Mouse (Mus musculus) liver (tissue): ENCODE data around the gene Spata32.
"Not testable (repeated sequence)": the region's sequence is repeated elsewhere in the genome, so short reads cannot be mapped to it uniquely, and the experiment has no call there.

Source experiments
- DNase-seq: peaks from one replicate; pipeline ENCODE4 v3.0.0-alpha.2; 2020; ENCODE audit warnings: mixed read lengths

Gene Spata32

DNA sequence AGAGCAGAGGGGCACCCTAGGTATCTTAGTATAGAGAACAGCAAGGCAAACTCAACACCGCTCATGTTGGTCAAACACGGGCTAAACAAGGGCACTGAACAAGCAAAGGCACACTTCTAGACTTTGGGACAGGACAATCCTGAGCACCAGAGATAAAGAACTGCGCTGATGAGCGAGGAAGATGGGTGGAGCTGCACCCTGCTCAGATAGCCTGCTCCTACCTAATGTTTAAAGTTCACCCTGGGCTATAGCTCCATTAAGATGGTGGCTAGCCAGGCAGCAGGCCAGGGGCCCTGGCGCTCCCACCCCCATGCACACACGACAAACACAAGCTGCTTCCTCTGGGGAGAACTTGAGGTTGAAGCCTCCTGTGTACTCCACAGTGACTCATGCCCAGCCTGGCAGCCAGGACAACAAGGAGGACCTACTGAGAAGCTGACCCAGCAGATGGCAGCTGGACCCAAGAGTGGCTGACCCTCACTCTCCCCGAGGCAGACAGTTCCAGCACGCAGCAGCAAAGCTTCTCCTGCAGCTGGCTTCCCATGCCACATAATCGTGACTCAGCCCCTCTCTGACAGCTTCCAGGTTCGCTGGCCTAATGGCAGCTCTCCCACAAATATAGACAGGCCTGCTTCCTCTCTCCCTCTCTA, 28.0 kb upstream of the Spata32 start:
- no peak for DNase-seq

- no peak for DNase-seq
Observed at GRCm38 (mm10) chr11:103244856-103245255, 26.6 kb upstream of the Spata32 start.

- no peak for DNase-seq
Observed at GRCm38 (mm10) chr11:103240740-103241139, 22.5 kb upstream of the Spata32 start.

DNA sequence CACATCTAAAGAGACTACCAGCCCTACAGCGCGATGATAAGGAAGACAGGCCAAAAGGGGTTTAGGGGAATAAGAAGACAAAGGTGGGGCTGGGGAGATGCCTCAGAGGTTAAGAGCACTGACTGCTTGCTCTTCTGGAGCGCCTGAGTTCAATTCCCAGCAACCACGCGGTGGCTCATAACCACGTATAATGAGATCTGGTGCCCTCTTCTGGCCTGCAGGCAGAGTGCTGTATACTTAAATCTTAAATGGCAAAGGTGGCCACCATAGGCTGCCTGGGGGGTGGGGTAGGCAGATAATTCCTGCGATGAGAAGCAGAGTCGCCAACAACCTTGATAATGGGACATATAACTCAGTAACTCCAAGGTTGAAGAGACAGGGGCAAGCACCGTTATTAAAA, 19.5 kb upstream of the Spata32 start:
- DNase-seq: no peak

GRCm38 (mm10) chr11:103236903-103237302, 18.7 kb upstream of the Spata32 start:
- no peak for DNase-seq

GRCm38 (mm10) chr11:103236431-103236830, 18.2 kb upstream of the Spata32 start:
- no peak for DNase-seq

DNA sequence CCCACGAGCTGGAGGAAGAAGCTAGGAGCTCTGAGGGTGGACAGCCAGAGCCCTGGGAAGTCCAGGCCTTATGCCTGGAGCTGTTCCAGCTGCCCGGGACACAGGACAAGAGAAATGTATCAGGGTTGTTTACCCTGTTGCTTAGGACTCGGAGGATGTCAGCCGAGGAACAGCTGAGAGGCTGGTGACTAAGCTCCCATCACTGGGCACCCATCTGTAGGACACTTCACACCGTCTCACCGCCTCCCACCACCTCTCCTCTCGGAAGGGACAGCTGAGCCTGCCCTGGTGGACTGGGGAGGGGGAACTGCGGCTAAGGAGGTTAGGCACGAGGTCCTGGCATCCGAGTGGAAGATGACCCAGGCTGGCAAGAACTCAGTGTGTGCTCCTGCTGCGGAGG, 17.5 kb upstream of the Spata32 start:
- DNase-seq: no peak

GRCm38 (mm10) chr11:103234447-103234846, 16.2 kb upstream of the Spata32 start:
- DNase-seq: no peak

DNA sequence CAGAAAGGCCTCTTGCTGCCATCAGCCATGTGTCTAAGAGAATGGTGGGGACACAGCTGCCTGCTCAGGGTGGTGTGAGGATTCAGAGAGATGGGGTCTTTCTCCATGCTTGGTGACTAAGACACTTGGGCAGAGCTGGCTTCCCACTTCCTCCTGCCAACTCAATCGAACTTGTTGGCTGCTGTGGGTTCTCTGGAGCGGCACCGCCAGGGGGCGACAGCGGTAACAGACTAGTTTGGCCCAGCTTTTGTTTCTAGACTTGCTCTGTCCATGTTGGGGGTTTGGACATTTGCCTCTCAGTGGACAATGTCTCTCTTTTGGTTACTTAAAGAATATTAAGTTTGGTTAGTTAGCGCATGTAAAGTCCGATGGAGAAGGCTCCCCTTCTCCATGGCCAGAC, 14.7 kb upstream of the Spata32 start:
- peak; percentile 74 for DNase-seq

- no peak for DNase-seq
Observed at GRCm38 (mm10) chr11:103231367-103231766, 13.1 kb upstream of the Spata32 start.

DNA sequence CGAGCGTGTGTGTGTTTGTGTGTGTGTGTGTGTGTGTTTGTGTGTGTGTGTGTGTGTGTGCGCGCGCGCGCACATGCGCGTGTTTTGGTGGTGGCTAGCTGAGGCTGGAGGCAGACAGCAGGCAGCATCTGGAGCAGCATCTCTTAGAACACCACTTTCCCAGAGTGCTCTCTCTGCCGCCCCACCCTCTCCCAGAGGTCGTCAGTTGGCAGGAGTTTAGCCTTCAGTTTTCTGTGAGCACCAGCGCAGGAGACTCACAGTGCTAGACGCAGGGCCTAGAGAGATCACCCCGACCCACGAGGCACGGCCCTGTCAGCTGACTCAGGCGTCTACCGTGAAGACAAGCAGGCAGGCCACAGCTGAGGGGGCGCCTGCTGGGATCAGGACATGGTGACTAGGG, 12.4 kb upstream of the Spata32 start:
- DNase-seq: no peak

DNA sequence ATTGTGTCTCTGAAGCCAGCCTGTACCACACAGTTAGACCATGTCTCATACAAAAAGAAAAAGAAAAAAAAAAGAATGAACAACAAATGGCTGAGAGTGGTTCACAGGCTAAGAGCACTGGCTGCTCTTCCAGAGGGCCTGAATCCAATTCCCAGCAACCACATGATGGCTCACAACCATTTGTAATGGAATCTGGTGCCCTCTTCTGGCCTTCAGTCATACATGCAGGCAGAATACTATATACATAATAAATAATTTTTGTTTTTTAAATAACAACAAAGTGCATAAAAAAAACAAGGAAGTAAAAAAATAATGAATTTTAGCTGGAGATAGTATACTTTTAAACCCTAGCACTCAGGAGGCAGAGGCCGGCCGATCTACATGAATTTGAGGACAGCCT, 11.4 kb upstream of the Spata32 start:
- DNase-seq: no peak

DNA sequence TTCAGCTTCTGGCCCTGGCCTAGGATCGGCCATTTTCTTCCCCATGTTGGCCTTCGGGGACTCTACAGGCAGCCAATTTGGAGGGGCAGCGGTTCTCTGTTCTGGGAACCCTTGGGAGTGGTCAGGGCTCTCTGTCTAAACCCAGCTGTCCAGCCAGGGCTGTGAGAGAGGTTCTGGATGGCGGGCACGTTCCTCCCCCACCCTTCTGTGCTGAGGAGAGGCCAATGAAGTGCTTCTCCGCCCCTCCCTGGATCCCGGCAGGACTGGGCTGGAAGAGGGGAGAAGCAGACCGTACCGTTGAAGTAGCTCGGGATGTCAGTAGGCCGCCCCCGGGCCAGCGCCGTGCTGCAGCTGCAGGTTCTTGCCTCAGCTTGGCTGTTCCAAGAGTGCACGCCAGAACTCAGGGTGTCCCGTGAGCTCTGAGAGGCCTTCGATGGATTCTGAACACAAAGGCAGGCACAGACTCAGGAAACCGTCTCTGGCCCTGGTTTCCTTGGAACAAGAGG, 5.8 kb upstream of the Spata32 start:
- DNase-seq: no peak

- DNase-seq: no peak
Observed at GRCm38 (mm10) chr11:103223444-103223843, 5.2 kb upstream of the Spata32 start.

DNA sequence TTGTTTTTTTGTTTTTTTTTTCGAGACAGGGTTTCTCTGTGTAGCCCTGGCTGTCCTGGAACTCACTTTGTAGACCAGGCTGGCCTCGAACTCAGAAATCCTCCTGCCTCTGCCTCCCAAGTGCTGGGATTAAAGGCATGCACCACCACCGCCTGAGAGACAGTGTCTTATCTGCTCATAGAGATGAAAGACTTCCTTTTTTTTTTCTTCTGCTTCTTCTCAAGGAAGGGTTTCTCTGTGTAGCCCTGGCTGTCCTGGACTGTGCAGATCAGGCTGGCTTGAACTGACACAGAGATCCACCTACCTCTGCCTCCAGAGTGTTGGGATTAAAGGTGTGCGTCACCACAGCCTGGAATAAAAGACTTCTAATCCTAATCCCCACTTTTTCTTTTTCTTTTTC, 4.5 kb upstream of the Spata32 start:
- DNase-seq: not testable (repeated sequence)

- DNase-seq: no peak
Observed at GRCm38 (mm10) chr11:103221437-103221836, 3.2 kb upstream of the Spata32 start.

DNA sequence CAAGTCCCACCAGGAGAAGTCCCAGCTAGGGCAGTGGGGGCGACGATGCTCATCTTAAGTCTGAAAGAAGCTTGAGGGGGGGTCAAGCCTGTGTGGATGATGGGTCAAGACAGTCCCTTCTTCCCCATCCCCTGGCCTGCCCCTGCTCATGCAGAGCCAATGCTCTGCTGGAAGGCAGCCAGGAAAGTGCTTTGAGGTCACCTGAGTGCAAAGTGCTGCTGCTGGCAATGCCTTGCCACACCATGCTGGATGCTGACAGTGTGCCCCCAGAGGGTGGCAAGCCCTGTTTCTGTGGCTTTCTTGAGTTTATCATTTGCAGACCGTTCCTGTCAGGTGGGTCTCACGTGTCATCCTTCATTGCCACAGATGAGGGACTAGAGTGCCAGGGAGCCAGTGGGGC, 1.8 kb upstream of the Spata32 start:
- no peak for DNase-seq

- no peak for DNase-seq
Observed at GRCm38 (mm10) chr11:103219259-103219658, 1.0 kb upstream of the Spata32 start.

DNA sequence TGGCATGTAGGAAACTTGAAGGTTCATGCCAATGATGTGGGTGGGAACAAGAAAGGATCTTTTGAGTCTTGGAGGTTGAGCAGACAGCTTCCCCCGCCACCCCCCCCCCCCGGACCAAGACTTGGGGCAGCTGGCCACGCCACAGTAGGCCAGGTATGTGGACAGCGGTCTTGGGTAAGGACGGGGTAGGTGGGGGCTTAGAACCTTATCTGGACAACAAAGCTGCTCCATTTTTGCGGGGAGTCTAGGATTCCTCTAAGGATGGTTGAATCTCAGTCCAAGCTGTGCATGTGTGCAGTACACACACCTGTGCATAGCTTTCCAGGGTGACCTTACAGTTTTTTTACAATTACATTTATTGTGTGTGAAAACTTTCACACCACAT, 277 bp upstream of the Spata32 start:
- DNase-seq: no peak

DNA sequence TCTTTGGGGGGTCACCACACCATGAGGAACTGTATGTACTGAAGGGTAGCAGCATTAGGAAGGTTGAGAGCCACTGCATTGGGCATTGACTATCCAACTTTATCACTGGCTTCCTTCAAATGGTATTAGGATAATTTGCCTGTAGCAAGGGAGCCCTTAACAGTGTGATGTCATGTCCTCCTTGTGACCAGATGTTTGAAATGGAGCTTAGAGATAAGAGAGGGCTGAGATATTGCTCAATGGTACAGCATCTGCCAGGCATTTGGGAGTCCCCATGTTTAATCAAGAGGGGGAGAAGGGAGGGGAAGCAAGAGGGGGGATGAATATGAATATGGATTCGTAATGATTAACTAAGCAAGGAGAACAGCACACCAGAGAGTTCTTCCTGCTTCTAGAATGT, 2.9 kb downstream of the Spata32 start:
- no peak for DNase-seq

DNA sequence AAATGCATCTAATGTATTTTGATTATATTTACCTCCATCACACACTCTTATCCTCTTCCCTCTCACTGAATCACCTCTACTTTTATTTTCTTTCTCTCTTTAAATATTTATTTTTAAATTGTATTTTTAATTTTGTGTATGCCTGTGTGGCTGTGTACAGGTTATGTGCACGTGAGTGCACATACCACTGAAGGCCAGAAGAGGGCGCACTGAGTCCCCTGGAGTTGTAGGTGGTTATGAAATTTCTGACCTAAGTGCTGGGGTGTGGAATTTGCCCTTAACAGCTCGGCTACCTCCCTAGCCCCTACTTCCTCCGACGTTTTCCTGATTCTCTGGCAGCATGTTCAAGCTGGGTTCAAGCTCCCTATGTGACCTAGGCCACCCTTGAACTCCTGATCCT, 4.5 kb downstream of the Spata32 start:
- DNase-seq: no peak

GRCm38 (mm10) chr11:103210291-103210690, 7.9 kb downstream of the Spata32 start:
- DNase-seq: no peak

GRCm38 (mm10) chr11:103208458-103208857, 9.8 kb downstream of the Spata32 start, which contains the start of gene 1700023F06Rik:
Gene 1700023F06Rik, minus strand, starts transcription at chr11:103208558.
- no peak for DNase-seq

DNA sequence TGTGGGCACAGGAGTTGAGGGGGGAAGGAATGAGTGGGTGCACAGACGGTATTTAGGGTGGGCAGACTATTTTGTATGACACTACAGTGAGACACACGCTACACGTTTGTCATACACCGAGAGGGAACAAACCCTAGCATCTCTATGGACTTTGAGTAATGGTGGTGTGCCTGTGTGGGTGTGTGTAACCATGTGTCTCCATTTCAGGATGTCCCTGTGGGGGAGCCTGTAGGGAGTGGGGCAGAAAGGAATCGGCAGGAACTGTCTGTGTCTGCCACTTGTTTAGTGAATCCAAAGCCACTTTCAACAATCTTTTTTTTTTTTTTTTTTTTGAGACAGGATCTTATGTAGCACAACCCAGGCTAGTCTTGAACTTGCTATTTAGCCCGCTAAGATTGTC, 12.0 kb downstream of the Spata32 start:
- DNase-seq: no peak

- DNase-seq: no peak
Observed at GRCm38 (mm10) chr11:103202376-103202775, 15.9 kb downstream of the Spata32 start.
